Mouse (Mus musculus) hindbrain, embryonic 10.5 days (tissue): Measurements from ENCODE around the gene Krtap3-3. TPM values are rescaled to one million over a fixed set of nuclear protein-coding genes. Genes with fewer than 3 reads are reported as not detected.
"Not testable (repeated sequence)": the region's sequence is repeated elsewhere in the genome, so short reads cannot be mapped to it uniquely, and the experiment has no call there.

Experiments
- DNase-seq: peaks from one replicate; pipeline ENCODE4 v3.0.0-alpha.2; 2017; ENCODE audit warnings: low spot score
- H3K27ac ChIP-seq: fragments of 300-500 bp; sonication (generic); 2 replicates; pipeline ENCODE4 v1.5.1; 2016; ENCODE audit warnings: mild to moderate bottlenecking, moderate library complexity
- H3K27me3 ChIP-seq: fragments of 300-500 bp; sonication (generic); 2 replicates; pipeline ENCODE4 v1.6.1; 2016; ENCODE audit warnings: mild to moderate bottlenecking; ENCODE audit not compliant: poor library complexity, insufficient read depth, severe bottlenecking
- H3K36me3 ChIP-seq: fragments of 300-500 bp; sonication (generic); 2 replicates; pipeline ENCODE4 v1.6.1; 2016; ENCODE audit warnings: mild to moderate bottlenecking, moderate library complexity
- H3K4me1 ChIP-seq: fragments of 300-500 bp; sonication (generic); replicated peaks from 2 replicates; pipeline ENCODE4 v1.6.1; 2016; ENCODE audit warnings: mild to moderate bottlenecking
- H3K4me3 ChIP-seq: fragments of 300-500 bp; sonication (generic); 2 replicates; pipeline ENCODE4 v1.5.1; 2016; ENCODE audit warnings: mild to moderate bottlenecking, moderate library complexity
- H3K9me3 ChIP-seq: fragments of 300-500 bp; sonication (generic); 2 replicates; pipeline ENCODE4 v1.6.1; 2016; ENCODE audit warnings: mild to moderate bottlenecking, moderate library complexity
- WGBS: fragments of 180-500 bp; shearing (Covaris S2); methylation state at CpG from one replicate; pipeline ENCODE4 v1.1.7; 2016; 5-methylcytosine and 5-hydroxymethylcytosine counted together
- polyA plus RNA-seq: library from polyadenylated mRNA; unstranded; fragments of >200 nt; fragmentation: Nextera tagmentation; extraction: Ambion mirVana; gene quantifications from 2 replicates; pipeline ENCODE4 v1.2.1, GENCODE M21; 2016

The Krtap3-3 gene
- polyA plus RNA-seq = not detected in 2 replicates

DNA sequence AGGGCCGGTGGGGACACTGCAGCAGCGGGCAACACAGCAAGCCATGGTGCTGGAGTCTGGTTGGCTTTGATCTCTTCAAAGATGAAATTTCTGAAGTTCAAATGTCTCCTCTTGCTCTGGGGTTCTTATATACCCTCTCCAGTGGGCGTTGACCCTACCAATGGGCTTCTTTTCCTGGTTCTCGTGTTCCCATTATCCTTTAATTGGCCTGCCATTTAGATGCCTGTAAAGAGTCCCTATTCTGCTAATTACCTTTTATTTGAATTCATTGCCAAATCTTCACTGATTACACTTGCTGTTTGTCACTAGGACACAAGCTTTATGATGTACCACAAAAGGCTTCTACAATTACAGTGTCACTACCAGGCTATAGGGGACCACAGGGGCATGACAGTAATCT, at the start of gene Krtap3-3:
TSS of gene Krtap3-3 (minus strand) at position 101 of the 400 bp plus-strand sequence.
- Histone ChIP-seq H3K4me1 (no peaks in the 10 kb centered on the region), H3K27ac (no peak within 1 kb of the TSS), H3K9me3 (no peaks in the 10 kb centered on the region), H3K36me3 (no peaks in the 10 kb centered on the region), H3K27me3 (no peaks in the 10 kb centered on the region), H3K4me3 (no peak within 1 kb of the TSS)
- 73% methylated on average over 4 of the region's 4 CpGs for WGBS
- DNase-seq = no peak

DNA sequence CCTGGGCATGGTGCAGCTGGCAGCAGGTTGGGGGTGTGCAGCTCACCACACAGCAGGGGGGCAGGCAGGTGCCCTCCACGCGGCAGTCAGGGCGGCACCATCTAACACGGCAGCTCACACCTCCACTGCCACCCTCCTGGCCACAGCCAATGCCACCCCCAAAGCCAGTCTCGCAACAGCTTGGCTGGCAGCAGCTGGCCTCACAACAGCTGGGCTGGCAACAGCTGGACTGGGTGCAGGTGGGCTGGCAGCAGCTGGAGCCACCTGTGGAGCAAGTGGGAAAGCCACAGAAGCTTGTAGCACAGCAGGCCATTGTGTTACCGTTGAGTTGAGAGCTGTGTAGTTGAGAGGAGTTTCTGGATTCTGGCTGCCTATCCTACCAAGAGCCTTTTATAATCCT, 47.1 kb upstream of the Krtap3-3 start, which contains the start of gene Krtap9-3:
TSS of gene Krtap9-3 (minus strand) at position 364 of the 400 bp plus-strand sequence.
- 81% methylated on average over 6 of the region's 6 CpGs for WGBS
- H3K9me3 ChIP-seq, H3K27me3 ChIP-seq, H3K4me3 ChIP-seq, H3K27ac ChIP-seq, DNase-seq, H3K36me3 ChIP-seq, H3K4me1 ChIP-seq: not testable (repeated sequence)

DNA sequence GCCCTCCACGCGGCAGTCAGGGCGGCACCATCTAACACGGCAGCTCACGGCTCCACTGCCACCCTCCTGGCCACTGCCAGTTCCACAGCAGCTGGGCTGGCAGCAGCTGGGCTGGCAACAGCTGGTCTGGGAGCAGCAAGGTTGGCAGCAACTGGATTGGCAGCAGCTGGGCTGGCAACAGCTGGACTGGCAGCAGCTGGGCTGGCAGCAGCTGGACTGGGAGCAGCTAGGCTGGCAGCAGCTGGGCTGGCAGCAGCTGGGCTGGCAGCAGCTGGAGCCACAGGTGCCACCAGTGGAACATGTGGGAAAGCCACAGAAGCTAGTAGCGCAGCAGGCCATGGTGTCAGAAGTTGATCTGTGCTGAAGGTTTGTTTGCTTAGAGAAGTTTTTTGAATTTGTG, 40.3 kb upstream of the Krtap3-3 start, which contains the start of gene Krtap1-3:
TSS of gene Krtap1-3 (minus strand) at position 359 of the 400 bp plus-strand sequence.
- Histone ChIP-seq H3K27ac (no peak within 1 kb of the TSS), H3K36me3 (no peaks in the 10 kb centered on the region), H3K9me3 (no peaks in the 10 kb centered on the region), H3K4me1 (no peaks in the 10 kb centered on the region), H3K27me3 (no peaks in the 10 kb centered on the region), H3K4me3 (no peak within 1 kb of the TSS)
- no peak for DNase-seq
- whole genome bisulfite sequencing = 86% methylated on average over 6 of the region's 6 CpGs

DNA sequence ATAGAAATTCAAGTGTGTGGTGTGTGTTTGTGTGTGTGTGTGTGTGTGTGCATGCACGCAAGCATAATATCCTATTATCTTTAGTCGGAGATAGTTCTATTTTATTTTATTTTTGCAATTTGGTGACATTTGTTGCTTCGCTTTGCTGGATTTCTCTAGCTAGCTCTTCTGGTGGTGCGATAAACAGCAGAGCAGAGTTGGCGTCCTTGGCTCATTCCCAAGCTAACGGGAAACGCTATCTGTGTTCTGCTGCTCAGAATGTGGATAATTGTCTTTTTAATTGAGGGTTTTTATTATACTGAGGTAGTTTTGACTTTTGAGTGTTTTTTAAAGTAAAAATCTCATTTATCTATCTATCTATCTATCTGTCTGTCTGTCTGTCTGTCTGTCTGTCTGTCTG, 34.4 kb upstream of the Krtap3-3 start:
- 93% methylated on average over 7 of the region's 7 CpGs for WGBS
- no peaks in the 10 kb centered on the region for H3K4me1 ChIP-seq
- H3K4me3 ChIP-seq = no peak overlapping the region
- no peaks in the 10 kb centered on the region for H3K27me3 ChIP-seq
- H3K27ac ChIP-seq = no peak overlapping the region
- no peaks in the 10 kb centered on the region for H3K36me3 ChIP-seq
- H3K9me3 ChIP-seq = no peaks in the 10 kb centered on the region
- no peak for DNase-seq

- H3K27ac ChIP-seq = no peak within 1 kb of the TSS
- H3K4me3 ChIP-seq = no peak within 1 kb of the TSS
- no peaks in the 10 kb centered on the region for H3K27me3 ChIP-seq
- WGBS = 74% methylated on average over 5 of the region's 5 CpGs
- no peaks in the 10 kb centered on the region for H3K4me1 ChIP-seq
- no peak for DNase-seq
- no peaks in the 10 kb centered on the region for H3K36me3 ChIP-seq
- no peaks in the 10 kb centered on the region for H3K9me3 ChIP-seq
Measured at GRCm38 (mm10) chr11:99583245-99583704, 32.6 kb upstream of the Krtap3-3 start, which contains the start of gene Krtap1-4. Krtap1-4 (minus strand) TSS chr11:99583654.

DNA sequence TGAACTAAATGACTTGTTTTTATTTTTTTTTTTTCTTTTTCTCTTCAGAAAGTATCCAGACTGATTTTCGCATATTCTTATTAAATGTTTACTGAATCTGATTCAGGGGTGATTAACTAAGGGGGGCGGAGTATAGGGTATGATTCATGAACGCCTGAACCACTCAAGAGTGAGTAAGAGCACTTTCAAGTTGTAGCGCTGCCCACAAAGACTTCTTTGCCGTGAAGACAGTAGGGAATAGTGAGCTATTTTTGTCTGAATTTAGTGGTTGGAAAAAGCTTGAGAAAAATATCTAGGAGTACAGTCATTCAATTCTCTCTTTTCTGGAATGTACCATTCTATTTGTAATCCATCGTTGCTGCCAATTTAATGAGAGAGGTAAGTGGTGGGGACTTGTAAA, 30.9 kb upstream of the Krtap3-3 start:
- Histone ChIP-seq H3K4me1 (no peaks in the 10 kb centered on the region), H3K27ac (no peak overlapping the region), H3K4me3 (no peak overlapping the region), H3K9me3 (no peaks in the 10 kb centered on the region), H3K27me3 (no peaks in the 10 kb centered on the region), H3K36me3 (no peaks in the 10 kb centered on the region)
- WGBS = 90% methylated on average over 6 of the region's 6 CpGs
- DNase-seq = no peak

DNA sequence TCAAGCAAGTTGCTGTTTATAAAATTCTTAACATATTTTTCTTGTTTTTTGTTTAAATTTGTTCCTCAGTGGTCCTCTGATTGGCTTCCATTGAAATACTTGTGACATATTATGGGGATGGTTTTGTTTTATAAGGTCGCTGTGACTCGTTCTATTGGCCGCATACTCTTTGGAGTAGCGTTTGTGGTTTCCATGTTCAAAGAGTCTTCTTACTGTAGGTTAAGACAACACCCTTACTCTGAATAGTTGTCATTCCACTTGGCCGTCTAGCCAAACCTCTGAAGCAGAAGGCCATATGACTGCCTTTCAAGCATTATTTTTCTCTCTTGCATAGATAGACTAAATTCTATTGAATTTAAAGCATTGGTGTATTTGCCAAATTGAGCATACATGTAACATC, 30.4 kb upstream of the Krtap3-3 start:
- WGBS = 92% methylated on average over 5 of the region's 5 CpGs
- no peaks in the 10 kb centered on the region for H3K4me1 ChIP-seq
- no peaks in the 10 kb centered on the region for H3K27me3 ChIP-seq
- no peak overlapping the region for H3K27ac ChIP-seq
- no peaks in the 10 kb centered on the region for H3K9me3 ChIP-seq
- no peak for DNase-seq
- no peak overlapping the region for H3K4me3 ChIP-seq
- no peaks in the 10 kb centered on the region for H3K36me3 ChIP-seq

GRCm38 (mm10) chr11:99580636-99581035, 30.0 kb upstream of the Krtap3-3 start, which contains the start of gene Krtap1-5:
Krtap1-5 (minus strand) TSS chr11:99581016.
- 86% methylated on average over 6 of the region's 6 CpGs for WGBS
- Histone ChIP-seq H3K9me3 (no peaks in the 10 kb centered on the region), H3K4me1 (no peaks in the 10 kb centered on the region), H3K27me3 (no peaks in the 10 kb centered on the region), H3K36me3 (no peaks in the 10 kb centered on the region), H3K4me3 (no peak within 1 kb of the TSS), H3K27ac (no peak within 1 kb of the TSS)
- no peak for DNase-seq

DNA sequence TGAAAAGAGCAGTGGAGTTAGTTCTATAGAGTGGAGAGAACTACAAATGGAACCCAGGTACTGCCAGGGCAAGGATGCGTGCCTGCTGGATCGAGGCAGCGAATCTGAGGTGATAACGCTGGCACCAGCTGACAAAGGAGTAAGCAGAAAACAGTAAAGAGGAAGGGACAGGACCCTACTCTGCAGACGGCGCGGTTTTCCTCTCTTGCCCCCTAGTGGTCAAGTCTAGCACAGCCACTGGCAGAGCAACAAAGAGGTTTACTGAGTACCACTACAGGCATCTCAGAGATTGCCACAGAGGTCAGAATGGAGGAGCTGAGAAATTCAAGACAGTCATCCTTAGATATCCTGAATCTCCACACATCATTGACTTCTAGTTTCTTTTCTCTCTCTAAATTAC, 23.4 kb upstream of the Krtap3-3 start:
- Histone ChIP-seq H3K4me1 (peaks cover 4% of the 10 kb centered on the region; the same call in 1 of the 2 replicates), H3K27ac (peak overlapping the region; percentile 73; the same call in 1 of the 2 replicates), H3K27me3 (no peaks in the 10 kb centered on the region), H3K4me3 (peak overlapping the region; percentile 26; the same call in 1 of the 2 replicates), H3K36me3 (no peaks in the 10 kb centered on the region), H3K9me3 (no peaks in the 10 kb centered on the region)
- DNase-seq = peak; percentile 83
- 6% methylated on average over 7 of the region's 7 CpGs for WGBS

- Histone ChIP-seq H3K27me3 (no peaks in the 10 kb centered on the region), H3K4me1 (peaks cover 4% of the 10 kb centered on the region; the same call in 1 of the 2 replicates), H3K27ac (no peak overlapping the region), H3K9me3 (no peaks in the 10 kb centered on the region), H3K36me3 (no peaks in the 10 kb centered on the region), H3K4me3 (no peak overlapping the region)
- DNase-seq = no peak
- 42% methylated on average over 4 of the region's 4 CpGs for WGBS
Measured at GRCm38 (mm10) chr11:99573164-99573563, 22.5 kb upstream of the Krtap3-3 start.

GRCm38 (mm10) chr11:99566530-99566929, 15.9 kb upstream of the Krtap3-3 start, which contains the start of gene Krtap3-1:
Krtap3-1 (minus strand) TSS chr11:99566630.
- no peak within 1 kb of the TSS for H3K4me3 ChIP-seq
- WGBS = 91% methylated on average over 7 of the region's 7 CpGs
- no peak within 1 kb of the TSS for H3K27ac ChIP-seq
- H3K27me3 ChIP-seq = no peaks in the 10 kb centered on the region
- H3K4me1 ChIP-seq = no peaks in the 10 kb centered on the region
- H3K36me3 ChIP-seq = no peaks in the 10 kb centered on the region
- no peaks in the 10 kb centered on the region for H3K9me3 ChIP-seq
- no peak for DNase-seq

- H3K4me1 ChIP-seq = no peaks in the 10 kb centered on the region
- H3K4me3 ChIP-seq = no peak overlapping the region
- no peaks in the 10 kb centered on the region for H3K36me3 ChIP-seq
- no peaks in the 10 kb centered on the region for H3K9me3 ChIP-seq
- no peaks in the 10 kb centered on the region for H3K27me3 ChIP-seq
- no peak overlapping the region for H3K27ac ChIP-seq
- 81% methylated on average over 6 of the region's 6 CpGs for WGBS
- no peak for DNase-seq
Measured at GRCm38 (mm10) chr11:99562580-99562979, 11.9 kb upstream of the Krtap3-3 start.

DNA sequence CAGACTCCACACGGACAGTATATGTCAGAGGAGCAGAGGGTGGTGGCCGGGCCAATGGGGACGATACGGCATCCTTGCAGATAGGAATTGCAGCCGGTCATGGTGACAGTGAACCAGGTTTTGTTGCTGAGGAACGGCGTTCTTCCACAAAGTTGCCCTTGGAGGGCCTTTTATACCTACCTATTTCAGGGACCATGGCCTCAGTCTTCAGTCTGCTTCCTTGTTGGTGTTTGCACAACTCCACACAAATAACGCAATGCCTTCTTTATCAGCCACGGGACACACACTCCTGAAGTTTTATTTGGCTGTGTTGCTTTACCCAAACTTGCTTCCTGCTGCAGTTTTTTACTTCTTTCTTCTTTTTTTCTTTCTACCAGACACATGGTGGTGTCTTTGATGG, 8.7 kb upstream of the Krtap3-3 start, which contains the start of gene Gm11939:
TSS of gene Gm11939 (minus strand) at position 101 of the 400 bp plus-strand sequence.
- H3K4me1 ChIP-seq = no peaks in the 10 kb centered on the region
- DNase-seq = no peak
- no peaks in the 10 kb centered on the region for H3K9me3 ChIP-seq
- WGBS = 91% methylated on average over 9 of the region's 9 CpGs
- H3K27me3 ChIP-seq = no peaks in the 10 kb centered on the region
- no peak within 1 kb of the TSS for H3K27ac ChIP-seq
- no peaks in the 10 kb centered on the region for H3K36me3 ChIP-seq
- no peak within 1 kb of the TSS for H3K4me3 ChIP-seq
